Mouse (Mus musculus): ENCODE results near the gene Cux1.

DNA sequence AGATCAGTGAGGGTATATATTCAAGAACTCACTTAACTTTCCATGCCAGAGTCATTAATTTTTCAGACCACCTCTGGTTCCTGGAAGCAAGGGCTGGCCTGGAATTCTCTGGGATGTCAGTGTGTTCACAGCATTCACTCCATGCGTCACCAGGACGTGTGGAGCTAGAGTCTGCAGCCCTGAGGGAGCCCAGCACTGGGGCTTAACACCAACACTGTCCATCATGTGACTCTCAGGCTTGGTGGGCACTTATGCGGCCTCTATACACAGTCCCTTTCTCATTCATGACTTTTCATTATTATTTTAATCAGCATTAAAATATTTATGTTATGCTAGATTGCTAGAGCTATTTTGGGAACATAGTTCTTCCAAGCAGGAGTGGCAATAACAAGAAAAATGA lies 191.9 kb downstream of the Cux1 start:
- TF ChIP-seq CTCF (IDR thresholded peaks at IDR 0.05; ENCODE audit: insufficient read depth, low read depth, low read length): no peak
- TF ChIP-seq POLR2A (IDR thresholded peaks at IDR 0.05; ENCODE audit: insufficient read depth, low read depth, low read length): no peak

All from olfactory bulb, adult 2 months (tissue).